Mouse (Mus musculus): ENCODE data around the gene 5530401A14Rik.

Gene 5530401A14Rik

DNA sequence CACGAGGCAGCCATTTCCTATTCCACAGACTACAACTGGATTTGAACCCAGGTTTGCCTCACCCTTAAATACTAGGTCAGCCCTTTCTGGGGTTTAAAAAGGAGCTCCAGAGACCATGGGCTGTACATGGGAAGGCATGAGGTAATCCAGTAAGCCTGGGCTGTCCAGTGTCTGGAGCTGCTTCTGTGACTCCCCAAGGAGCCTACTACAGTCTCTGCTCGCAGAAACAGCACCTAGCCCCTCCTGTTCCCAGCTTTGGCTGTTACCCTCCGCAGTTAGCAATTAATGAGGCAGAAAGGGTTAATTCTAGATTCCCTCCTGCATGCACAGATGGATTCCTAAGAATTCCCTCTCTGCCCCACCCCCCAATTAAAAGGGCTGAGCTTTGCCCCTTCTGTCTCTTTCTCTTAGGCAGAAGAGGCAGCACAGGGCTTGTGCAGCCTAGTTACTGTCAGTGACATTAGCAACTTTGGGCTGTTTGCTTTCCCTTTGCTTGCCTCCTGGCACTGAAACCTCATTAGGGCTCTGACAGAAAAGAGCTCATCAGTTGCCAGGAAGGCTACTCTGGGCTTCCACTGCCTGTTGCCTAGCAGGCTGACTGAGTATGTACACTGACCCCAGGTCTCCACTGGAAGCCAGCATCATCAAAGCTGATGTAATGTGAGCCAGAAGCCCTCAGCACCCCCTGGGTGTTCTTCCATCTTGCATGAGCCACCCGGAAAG lies at the start of gene 5530401A14Rik:
Gene 5530401A14Rik, plus strand, starts transcription at position 424 of the 723 bp plus-strand sequence.
- no peak for DNase-seq

- no peak for DNase-seq
Measured at GRCm38 (mm10) chr11:81814816-81815215, 45.7 kb upstream of the 5530401A14Rik start.

GRCm38 (mm10) chr11:81816531-81816930 lies 43.9 kb upstream of the 5530401A14Rik start:
- no peak for DNase-seq

DNA sequence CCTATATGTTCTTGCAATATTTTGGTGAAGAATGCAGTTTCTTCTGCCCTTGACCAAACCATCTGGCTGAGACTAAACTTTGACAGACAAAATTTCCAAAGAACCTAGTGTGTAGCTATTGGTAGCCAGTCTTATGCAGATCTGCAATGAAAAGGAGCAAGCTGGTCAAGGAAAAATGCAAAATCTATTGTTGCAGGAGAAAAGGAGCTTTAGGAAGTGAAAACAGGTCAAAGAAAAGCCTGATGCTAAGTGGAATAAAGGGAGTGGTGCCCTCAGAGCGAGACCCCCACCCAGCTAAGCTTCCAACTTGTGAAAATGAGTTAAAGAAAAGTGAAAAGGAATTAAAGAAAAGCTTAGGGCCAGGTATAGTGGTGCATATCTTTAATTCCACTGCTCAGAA lies 28.1 kb upstream of the 5530401A14Rik start:
- no peak for DNase-seq

GRCm38 (mm10) chr11:81838426-81838825 lies 22.0 kb upstream of the 5530401A14Rik start:
- no peak for DNase-seq

DNA sequence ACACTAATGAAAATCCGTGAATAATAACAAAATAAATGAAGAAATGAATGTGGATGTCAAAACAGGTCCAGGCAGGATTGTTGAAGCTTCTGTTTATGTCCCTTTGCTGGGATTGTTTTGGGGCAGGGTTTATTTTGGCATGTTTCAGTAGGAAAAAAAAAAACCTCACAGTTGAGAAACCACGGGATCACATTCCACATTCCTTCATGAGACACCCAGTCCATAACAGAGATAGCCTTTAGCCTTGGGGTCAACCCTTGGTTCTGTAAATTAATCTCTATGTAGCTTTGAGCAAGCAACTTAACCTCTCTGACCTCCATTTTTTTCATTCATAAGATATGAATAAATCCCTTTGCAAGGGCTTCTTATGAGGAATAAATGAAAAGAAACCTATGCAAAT lies 19.5 kb upstream of the 5530401A14Rik start:
- DNase-seq = peak; percentile 73

- DNase-seq = peak; percentile 52
Measured at GRCm38 (mm10) chr11:81845010-81845685, 15.3 kb upstream of the 5530401A14Rik start.

GRCm38 (mm10) chr11:81845686-81846036 lies 14.8 kb upstream of the 5530401A14Rik start:
- no peak for DNase-seq

- no peak for DNase-seq
Measured at GRCm38 (mm10) chr11:81847773-81848490, 12.5 kb upstream of the 5530401A14Rik start.

DNA sequence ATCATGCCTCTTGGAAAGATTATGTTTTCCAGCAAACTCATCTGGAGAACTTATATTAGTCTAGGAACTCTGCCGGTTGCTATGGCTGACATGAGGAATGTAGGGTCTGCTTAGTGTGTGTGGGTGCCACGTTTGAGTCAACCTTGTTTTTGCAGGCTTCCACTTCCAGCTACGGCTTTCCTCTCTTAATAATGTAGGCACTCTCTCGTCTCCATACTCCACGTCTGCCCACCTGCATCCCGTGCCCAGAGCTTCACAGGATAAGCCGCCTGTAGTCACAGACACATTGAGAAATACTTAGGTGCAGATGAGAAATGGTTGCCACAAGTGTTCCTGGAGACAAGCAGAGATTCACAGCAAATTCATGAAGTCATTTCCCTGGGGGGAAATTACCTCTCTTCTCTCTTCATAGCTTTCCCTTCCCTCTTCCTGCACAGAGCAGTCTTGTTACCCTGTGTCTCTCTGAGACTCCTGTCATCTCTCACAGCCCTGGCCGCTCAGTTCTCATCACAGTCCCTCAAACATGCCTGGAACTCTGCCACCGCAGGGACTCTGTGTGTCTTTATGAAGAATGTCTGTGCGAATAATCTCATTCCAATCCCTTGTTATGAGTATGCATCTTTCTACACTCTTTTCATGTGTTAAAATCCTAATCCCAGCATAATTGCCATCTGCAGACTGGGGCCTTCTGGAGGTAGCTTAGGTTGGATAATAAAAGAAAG lies 5.3 kb downstream of the 5530401A14Rik start:
- DNase-seq = no peak

GRCm38 (mm10) chr11:81871506-81872213 lies 11.2 kb downstream of the 5530401A14Rik start:
- DNase-seq = no peak

GRCm38 (mm10) chr11:81896511-81896910 lies 36.0 kb downstream of the 5530401A14Rik start:
- DNase-seq = no peak

DNA sequence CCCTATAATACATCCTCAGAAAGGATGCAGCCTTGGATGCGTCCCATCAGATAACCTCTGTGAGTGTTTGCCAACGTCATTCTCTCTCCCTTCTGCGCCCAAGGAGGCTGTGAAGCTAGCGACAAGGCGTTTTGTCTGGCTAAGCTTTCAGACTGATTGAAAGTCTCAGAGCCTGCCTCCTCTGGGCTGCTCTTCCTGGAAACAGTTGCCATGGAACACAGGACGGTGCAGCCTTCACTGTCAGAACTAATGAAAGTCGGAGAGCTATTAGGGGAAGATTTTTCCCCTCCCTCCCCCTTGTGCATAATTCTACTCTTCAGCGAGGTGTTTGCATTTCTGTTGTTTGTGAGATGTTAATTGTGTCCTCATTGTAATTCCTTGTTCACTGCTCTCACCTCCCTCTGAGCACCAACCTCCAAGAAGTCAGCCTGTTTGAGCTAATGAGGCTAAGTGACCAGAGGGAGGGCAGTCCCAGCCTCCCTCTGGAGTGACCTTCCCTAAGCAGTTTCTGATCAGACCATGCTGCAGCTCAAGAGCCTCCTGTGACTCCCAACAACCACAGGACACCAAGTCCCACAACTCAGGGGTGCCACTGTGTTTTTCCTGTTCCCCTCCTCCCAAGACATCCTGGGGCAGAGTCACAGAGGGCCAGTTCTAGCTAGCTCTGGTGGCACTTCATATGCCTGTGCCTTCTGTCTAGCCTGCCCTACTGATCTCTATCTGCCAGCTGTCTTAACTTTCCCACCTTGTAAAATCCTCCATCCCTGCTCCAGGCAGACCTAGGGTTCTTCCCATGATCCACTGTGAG lies 37.3 kb downstream of the 5530401A14Rik start:
- no peak for DNase-seq

- DNase-seq = no peak
Measured at GRCm38 (mm10) chr11:81902318-81902717, 41.8 kb downstream of the 5530401A14Rik start.

GRCm38 (mm10) chr11:81908760-81909159 lies 48.3 kb downstream of the 5530401A14Rik start:
- no peak for DNase-seq

DNA sequence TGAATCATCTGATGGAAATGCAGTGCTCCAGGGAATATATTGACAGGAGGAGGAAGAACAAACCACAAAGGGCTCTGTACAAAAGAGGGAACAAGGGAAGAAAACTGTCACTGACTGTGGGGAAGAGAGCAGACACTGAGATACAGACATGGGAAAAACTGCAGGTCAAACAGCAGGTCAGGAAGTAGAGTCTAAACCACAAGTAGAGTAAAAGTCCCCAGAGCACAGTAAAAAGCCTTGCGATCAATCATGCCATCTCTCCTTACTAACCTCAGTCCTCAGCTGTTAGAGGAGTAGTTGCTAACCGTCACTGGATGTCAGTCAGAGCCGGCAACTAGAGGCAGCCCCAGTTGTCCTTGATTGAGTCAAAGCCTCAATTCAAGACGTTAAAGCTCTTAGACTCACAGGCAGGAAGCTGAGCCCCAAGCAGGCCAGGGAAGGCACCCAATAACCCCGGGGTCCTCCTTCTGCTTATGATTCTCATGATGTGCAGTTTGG lies 49.0 kb downstream of the 5530401A14Rik start:
- DNase-seq = no peak

- no peak for DNase-seq
Measured at GRCm38 (mm10) chr11:81913071-81913470, 52.6 kb downstream of the 5530401A14Rik start.

DNA sequence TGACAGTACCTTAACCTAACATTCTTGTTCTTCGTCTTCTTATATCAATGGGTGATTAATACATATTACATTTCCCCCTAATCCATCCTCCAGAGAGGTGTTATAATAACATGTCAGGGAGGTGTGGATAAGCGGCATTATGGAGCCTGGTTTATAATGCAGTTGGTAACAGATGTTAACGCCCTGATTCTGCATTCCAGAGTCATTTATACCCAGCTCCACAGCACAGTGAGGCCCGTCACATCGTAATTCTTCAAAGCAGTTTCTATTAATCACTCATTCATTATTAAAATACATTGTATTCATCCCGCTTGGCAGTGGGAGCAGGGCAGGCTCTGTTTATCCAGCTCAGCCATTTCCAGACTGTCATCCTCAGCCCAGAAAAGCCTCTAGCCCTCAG lies 55.0 kb downstream of the 5530401A14Rik start:
- no peak for DNase-seq

DNA sequence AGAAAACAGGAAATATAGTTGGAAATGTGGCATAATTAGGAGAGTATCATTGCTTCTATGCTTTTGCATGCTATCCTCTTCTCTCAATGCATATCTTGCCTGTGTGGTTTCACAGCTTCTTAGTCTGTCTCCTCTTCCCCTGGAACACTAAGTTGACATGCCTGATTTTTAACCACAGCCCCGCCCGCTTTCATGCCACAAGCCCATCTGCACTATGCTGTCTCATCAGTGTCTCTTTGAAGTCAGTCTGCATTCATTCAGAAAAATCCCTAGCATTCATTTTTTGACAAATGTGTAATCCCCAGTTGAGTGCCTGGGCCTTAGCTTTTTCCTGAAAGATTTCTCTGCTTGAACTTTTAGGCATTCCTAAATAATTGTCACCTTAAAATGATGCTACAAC lies 62.6 kb downstream of the 5530401A14Rik start:
- no peak for DNase-seq

GRCm38 (mm10) chr11:81923626-81924025 lies 63.2 kb downstream of the 5530401A14Rik start:
- no peak for DNase-seq

GRCm38 (mm10) chr11:81926393-81926792 lies 65.9 kb downstream of the 5530401A14Rik start:
- no peak for DNase-seq

Data from kidney, postnatal 14 days (tissue).